Mouse (Mus musculus): ENCODE data around the gene Psmd8. TPM values are rescaled to one million over a fixed set of nuclear protein-coding genes. Genes with fewer than 3 reads are reported as not detected.

Gene Psmd8
- 254 and 284 TPM in 2 replicates for polyA plus RNA-seq (2012; rRNA removed)

DNA sequence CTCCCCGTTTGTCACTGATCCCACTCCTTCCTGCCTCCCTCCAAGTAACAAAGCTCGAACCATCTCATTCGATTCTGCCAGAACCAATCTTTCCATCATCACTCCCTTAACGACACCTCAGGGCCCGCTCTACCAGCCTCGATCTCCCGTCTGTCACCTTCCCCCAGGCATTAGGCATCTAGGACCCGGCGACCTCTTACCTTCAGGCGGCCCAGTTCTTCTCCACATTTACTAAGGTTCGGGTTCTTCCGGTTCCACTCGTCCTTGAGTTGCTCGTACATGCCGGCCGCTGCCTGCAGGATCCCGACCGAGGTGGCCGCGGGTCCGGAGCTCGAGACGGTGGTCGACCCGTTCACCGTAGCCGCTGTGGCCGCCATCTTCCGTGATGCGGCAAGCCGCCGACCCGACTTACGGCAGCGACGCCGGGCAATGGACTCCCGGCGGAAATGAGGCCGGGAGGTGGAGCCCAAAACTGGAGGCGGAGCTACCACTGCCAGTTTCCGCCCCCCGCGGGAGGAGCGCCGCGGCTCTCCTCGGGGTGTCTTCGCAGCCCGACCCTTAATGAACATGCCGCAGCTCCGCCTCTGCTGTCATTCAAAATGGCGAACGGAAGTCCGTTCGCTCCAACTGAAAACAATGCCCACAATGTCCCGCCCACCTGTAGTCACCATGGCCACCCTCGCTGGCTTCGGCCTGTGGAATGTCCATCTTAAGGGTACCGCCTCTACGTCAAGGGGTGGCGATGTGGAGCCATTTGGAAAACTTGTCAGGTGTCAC lies at the start of gene Psmd8:
Gene Psmd8 (minus strand): TSS at position 625 of the 777 bp plus-strand sequence.
- TF ChIP-seq POLR2A (IDR thresholded peaks at IDR 0.05; ENCODE audit: control insufficient read depth, extremely low read depth, insufficient read depth, low read length, poor library complexity) (peak; percentile 96), CTCF (IDR thresholded peaks at IDR 0.05; ENCODE audit: borderline replicate concordance, control insufficient read depth, extremely low read depth, insufficient read depth, low read length, poor library complexity) (0 out of 2 replicates have a peak, but pooled peaks have one; percentile 63)
- Histone ChIP-seq H3K4me1 (replicated peaks; ENCODE audit: control insufficient read depth, insufficient read depth, low read length) (peaks cover 10% of the 10 kb centered on the region), H3K4me3 (ENCODE audit: control insufficient read depth, insufficient read depth, low read length) (peak within 1 kb of the TSS; percentile 79), H3K36me3 (ENCODE audit: control insufficient read depth, insufficient read depth, low read length) (peaks cover 18% of the 10 kb centered on the region), H3K27ac (ENCODE audit: control insufficient read depth, insufficient read depth, low read length) (peak within 1 kb of the TSS; percentile 35; the same call in 1 of the 2 replicates), H3K27me3 (ENCODE audit: control insufficient read depth, insufficient read depth, low read length) (no peaks in the 10 kb centered on the region)
- WGBS: under 1% methylated on average over 62 of the region's 62 CpGs
- peak; percentile 97 for DNase-seq

GRCm38 (mm10) chr7:29228202-29228601 lies 47.7 kb upstream of the Psmd8 start:
- Histone ChIP-seq H3K4me3 (ENCODE audit: control insufficient read depth, insufficient read depth, low read length) (no peak overlapping the region), H3K4me1 (replicated peaks; ENCODE audit: control insufficient read depth, insufficient read depth, low read length) (peaks cover 18% of the 10 kb centered on the region), H3K36me3 (ENCODE audit: control insufficient read depth, insufficient read depth, low read length) (no peaks in the 10 kb centered on the region), H3K27ac (ENCODE audit: control insufficient read depth, insufficient read depth, low read length) (no peak overlapping the region), H3K27me3 (ENCODE audit: control insufficient read depth, insufficient read depth, low read length) (peaks cover 10% of the 10 kb centered on the region)
- TF ChIP-seq CTCF (IDR thresholded peaks at IDR 0.05; ENCODE audit: borderline replicate concordance, control insufficient read depth, extremely low read depth, insufficient read depth, low read length, poor library complexity): no peak
- no peak for TF ChIP-seq POLR2A (IDR thresholded peaks at IDR 0.05; ENCODE audit: control insufficient read depth, extremely low read depth, insufficient read depth, low read length, poor library complexity)
- no peak for DNase-seq
- 64% methylated on average over 4 of the region's 4 CpGs for WGBS

- Histone ChIP-seq H3K4me3 (ENCODE audit: control insufficient read depth, insufficient read depth, low read length) (no peak overlapping the region), H3K4me1 (replicated peaks; ENCODE audit: control insufficient read depth, insufficient read depth, low read length) (peaks cover 9% of the 10 kb centered on the region), H3K27me3 (ENCODE audit: control insufficient read depth, insufficient read depth, low read length) (no peaks in the 10 kb centered on the region), H3K36me3 (ENCODE audit: control insufficient read depth, insufficient read depth, low read length) (no peaks in the 10 kb centered on the region), H3K27ac (ENCODE audit: control insufficient read depth, insufficient read depth, low read length) (no peak overlapping the region)
- no peak for TF ChIP-seq CTCF (IDR thresholded peaks at IDR 0.05; ENCODE audit: borderline replicate concordance, control insufficient read depth, extremely low read depth, insufficient read depth, low read length, poor library complexity)
- WGBS: 94% methylated on average over 13 of the region's 13 CpGs
- no peak for DNase-seq
These were observed 45.0 kb upstream of the Psmd8 start for GRCm38 (mm10) chr7:29225520-29225919.

GRCm38 (mm10) chr7:29224756-29225394 lies 44.4 kb upstream of the Psmd8 start:
- 55% methylated on average over 16 of the region's 16 CpGs for WGBS
- Histone ChIP-seq H3K27me3 (ENCODE audit: control insufficient read depth, insufficient read depth, low read length) (no peaks in the 10 kb centered on the region), H3K4me1 (replicated peaks; ENCODE audit: control insufficient read depth, insufficient read depth, low read length) (peaks cover 9% of the 10 kb centered on the region), H3K27ac (ENCODE audit: control insufficient read depth, insufficient read depth, low read length) (no peak overlapping the region), H3K4me3 (ENCODE audit: control insufficient read depth, insufficient read depth, low read length) (no peak overlapping the region), H3K36me3 (ENCODE audit: control insufficient read depth, insufficient read depth, low read length) (no peaks in the 10 kb centered on the region)
- no peak for TF ChIP-seq POLR2A (IDR thresholded peaks at IDR 0.05; ENCODE audit: control insufficient read depth, extremely low read depth, insufficient read depth, low read length, poor library complexity)
- no peak for TF ChIP-seq CTCF (IDR thresholded peaks at IDR 0.05; ENCODE audit: borderline replicate concordance, control insufficient read depth, extremely low read depth, insufficient read depth, low read length, poor library complexity)
- no peak for DNase-seq

- 87% methylated on average over 15 of the region's 15 CpGs for WGBS
- no peak for DNase-seq
- Histone ChIP-seq H3K27me3 (ENCODE audit: control insufficient read depth, insufficient read depth, low read length) (no peaks in the 10 kb centered on the region), H3K4me1 (replicated peaks; ENCODE audit: control insufficient read depth, insufficient read depth, low read length) (peaks cover 7% of the 10 kb centered on the region), H3K36me3 (ENCODE audit: control insufficient read depth, insufficient read depth, low read length) (no peaks in the 10 kb centered on the region), H3K4me3 (ENCODE audit: control insufficient read depth, insufficient read depth, low read length) (no peak overlapping the region), H3K27ac (ENCODE audit: control insufficient read depth, insufficient read depth, low read length) (no peak overlapping the region)
- TF ChIP-seq POLR2A (IDR thresholded peaks at IDR 0.05; ENCODE audit: control insufficient read depth, extremely low read depth, insufficient read depth, low read length, poor library complexity): no peak
- no peak for TF ChIP-seq CTCF (IDR thresholded peaks at IDR 0.05; ENCODE audit: borderline replicate concordance, control insufficient read depth, extremely low read depth, insufficient read depth, low read length, poor library complexity)
These were observed 34.3 kb upstream of the Psmd8 start for GRCm38 (mm10) chr7:29214846-29215245.

DNA sequence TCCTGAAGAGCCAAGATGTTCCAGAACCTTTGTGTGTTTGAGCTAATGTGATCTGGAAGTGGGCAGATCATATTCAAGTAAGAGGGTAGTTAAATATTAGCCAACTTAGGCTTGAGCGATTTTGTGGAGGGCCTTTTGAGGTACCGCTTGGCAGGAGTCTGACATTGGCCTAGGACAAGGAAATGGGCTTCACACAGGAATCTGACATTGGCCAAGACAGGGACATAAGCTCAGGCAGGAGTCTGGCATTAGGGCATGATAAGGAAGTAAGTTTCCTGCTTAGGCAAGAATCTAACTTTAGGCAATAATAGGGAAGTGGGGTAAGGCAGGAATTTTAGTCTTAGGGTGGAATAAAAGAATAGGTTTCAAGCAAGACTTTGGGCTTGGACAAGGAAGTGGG lies 33.7 kb upstream of the Psmd8 start:
- Histone ChIP-seq H3K27me3 (ENCODE audit: control insufficient read depth, insufficient read depth, low read length) (no peaks in the 10 kb centered on the region), H3K4me3 (ENCODE audit: control insufficient read depth, insufficient read depth, low read length) (no peak overlapping the region), H3K27ac (ENCODE audit: control insufficient read depth, insufficient read depth, low read length) (no peak overlapping the region), H3K4me1 (replicated peaks; ENCODE audit: control insufficient read depth, insufficient read depth, low read length) (peaks cover 7% of the 10 kb centered on the region), H3K36me3 (ENCODE audit: control insufficient read depth, insufficient read depth, low read length) (no peaks in the 10 kb centered on the region)
- TF ChIP-seq CTCF (IDR thresholded peaks at IDR 0.05; ENCODE audit: borderline replicate concordance, control insufficient read depth, extremely low read depth, insufficient read depth, low read length, poor library complexity) (no peak), POLR2A (IDR thresholded peaks at IDR 0.05; ENCODE audit: control insufficient read depth, extremely low read depth, insufficient read depth, low read length, poor library complexity) (no peak)
- 86% methylated on average over 2 of the region's 2 CpGs for whole genome bisulfite sequencing
- no peak for DNase-seq

Data from thymus, adult 2 months (tissue).